Mouse (Mus musculus): ENCODE measurements around the gene Tbc1d8. TPM values are rescaled to one million over a fixed set of nuclear protein-coding genes. Genes with fewer than 3 reads are reported as not detected.

Gene Tbc1d8
- polyA plus RNA-seq, 1 experiment from 2014 or later: 7.3 TPM

DNA sequence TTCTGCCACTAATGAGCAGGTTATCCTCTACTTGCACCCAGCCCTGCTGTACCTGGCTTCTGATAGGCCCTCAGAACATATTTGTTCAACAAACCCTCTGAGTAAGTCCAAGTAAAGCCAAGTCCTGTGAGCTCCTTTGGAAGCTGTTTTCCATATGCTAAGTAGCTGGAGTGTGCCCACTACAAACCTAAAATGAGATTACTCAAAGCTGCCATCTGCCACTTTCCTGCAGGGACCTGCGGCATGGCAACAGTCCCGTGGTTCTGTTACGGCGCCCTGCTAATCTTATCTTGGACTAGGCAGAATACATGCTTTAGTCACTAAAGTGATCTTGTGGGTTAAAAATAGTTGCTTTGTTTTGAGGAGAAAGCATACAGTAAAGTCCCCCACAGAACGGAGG is 32.4 kb downstream of the Tbc1d8 start:
- H3K27ac ChIP-seq: no peak overlapping the region
- no peaks in the 10 kb centered on the region for H3K27me3 ChIP-seq (ENCODE audit: insufficient read depth, low read length)
- no peak for DNase-seq (ENCODE audit: low spot score)
- no peak overlapping the region for H3K4me3 ChIP-seq (replicated peaks; ENCODE audit: low read depth, low read length)
- H3K9ac ChIP-seq (ENCODE audit: low read depth, low read length): no peak overlapping the region
- H3K4me2 ChIP-seq (ENCODE audit: low read length): no peak overlapping the region
- TF ChIP-seq CTCF (IDR thresholded peaks at IDR 0.05; ENCODE audit: low read depth): no peak
- ATAC-seq (replicated peaks; ENCODE audit: low FRiP score, low read depth): no peak
- H3K4me1 ChIP-seq (replicated peaks; ENCODE audit: insufficient read depth, low read length): peaks cover 7% of the 10 kb centered on the region
- no peaks in the 10 kb centered on the region for H3K9me3 ChIP-seq (replicated peaks; ENCODE audit: low read length)
- WGBS: 85% methylated on average over 5 of the region's 5 CpGs
- H3K36me3 ChIP-seq (ENCODE audit: insufficient read depth, low read length): no peaks in the 10 kb centered on the region

- Histone ChIP-seq H3K9ac (ENCODE audit: low read depth, low read length) (no peak overlapping the region), H3K27me3 (ENCODE audit: insufficient read depth, low read length) (no peaks in the 10 kb centered on the region), H3K27ac (no peak overlapping the region), H3K9me3 (replicated peaks; ENCODE audit: low read length) (no peaks in the 10 kb centered on the region), H3K4me3 (replicated peaks; ENCODE audit: low read depth, low read length) (no peak overlapping the region), H3K36me3 (ENCODE audit: insufficient read depth, low read length) (no peaks in the 10 kb centered on the region), H3K4me1 (replicated peaks; ENCODE audit: insufficient read depth, low read length) (peaks cover 3% of the 10 kb centered on the region), H3K4me2 (ENCODE audit: low read length) (no peak overlapping the region)
- DNase-seq (ENCODE audit: low spot score): no peak
- 75% methylated on average over 20 of the region's 20 CpGs for WGBS
- ATAC-seq (replicated peaks; ENCODE audit: low FRiP score, low read depth): no peak
- TF ChIP-seq CTCF (IDR thresholded peaks at IDR 0.05; ENCODE audit: low read depth): no peak
Measured at GRCm38 (mm10) chr1:39445303-39446050, 33.1 kb downstream of the Tbc1d8 start.

- 68% methylated on average over 8 of the region's 8 CpGs for WGBS
- Histone ChIP-seq H3K4me3 (replicated peaks; ENCODE audit: low read depth, low read length) (no peak overlapping the region), H3K9ac (ENCODE audit: low read depth, low read length) (no peak overlapping the region), H3K27ac (no peak overlapping the region), H3K4me2 (ENCODE audit: low read length) (no peak overlapping the region), H3K4me1 (replicated peaks; ENCODE audit: insufficient read depth, low read length) (no peaks in the 10 kb centered on the region), H3K36me3 (ENCODE audit: insufficient read depth, low read length) (no peaks in the 10 kb centered on the region), H3K27me3 (ENCODE audit: insufficient read depth, low read length) (no peaks in the 10 kb centered on the region), H3K9me3 (replicated peaks; ENCODE audit: low read length) (no peaks in the 10 kb centered on the region)
- DNase-seq (ENCODE audit: low spot score) (no peak), ATAC-seq (replicated peaks; ENCODE audit: low FRiP score, low read depth) (no peak)
- no peak for TF ChIP-seq CTCF (IDR thresholded peaks at IDR 0.05; ENCODE audit: low read depth)
Measured at GRCm38 (mm10) chr1:39443764-39444163, 34.8 kb downstream of the Tbc1d8 start.

DNA sequence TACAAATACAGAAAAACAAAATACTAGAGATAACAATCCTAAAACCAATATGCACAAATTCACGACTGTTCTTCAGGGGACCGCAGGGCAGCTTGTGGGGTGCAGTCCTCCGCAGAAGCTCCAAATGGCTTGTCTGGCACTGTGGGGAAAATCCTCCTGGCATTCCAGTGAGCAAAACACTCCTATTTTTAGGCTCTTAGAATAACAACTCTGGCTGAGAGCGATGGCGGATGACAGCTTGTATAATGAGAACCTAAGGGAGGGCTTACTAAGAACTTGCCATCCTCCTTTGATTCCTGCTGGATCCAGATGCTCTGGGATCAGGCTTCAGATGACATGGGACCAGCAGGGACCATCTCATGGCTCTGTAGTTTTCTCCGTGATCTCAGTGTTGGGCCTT is 36.9 kb downstream of the Tbc1d8 start:
- no peak for DNase-seq (ENCODE audit: low spot score)
- H3K27ac ChIP-seq: no peak overlapping the region
- no peak overlapping the region for H3K9ac ChIP-seq (ENCODE audit: low read depth, low read length)
- no peak overlapping the region for H3K4me3 ChIP-seq (replicated peaks; ENCODE audit: low read depth, low read length)
- 66% methylated on average over 6 of the region's 6 CpGs for WGBS
- no peak for ATAC-seq (replicated peaks; ENCODE audit: low FRiP score, low read depth)
- no peak overlapping the region for H3K4me2 ChIP-seq (ENCODE audit: low read length)
- no peaks in the 10 kb centered on the region for H3K4me1 ChIP-seq (replicated peaks; ENCODE audit: insufficient read depth, low read length)
- no peak for TF ChIP-seq CTCF (IDR thresholded peaks at IDR 0.05; ENCODE audit: low read depth)
- H3K36me3 ChIP-seq (ENCODE audit: insufficient read depth, low read length): no peaks in the 10 kb centered on the region
- H3K9me3 ChIP-seq (replicated peaks; ENCODE audit: low read length): no peaks in the 10 kb centered on the region
- no peaks in the 10 kb centered on the region for H3K27me3 ChIP-seq (ENCODE audit: insufficient read depth, low read length)

DNA sequence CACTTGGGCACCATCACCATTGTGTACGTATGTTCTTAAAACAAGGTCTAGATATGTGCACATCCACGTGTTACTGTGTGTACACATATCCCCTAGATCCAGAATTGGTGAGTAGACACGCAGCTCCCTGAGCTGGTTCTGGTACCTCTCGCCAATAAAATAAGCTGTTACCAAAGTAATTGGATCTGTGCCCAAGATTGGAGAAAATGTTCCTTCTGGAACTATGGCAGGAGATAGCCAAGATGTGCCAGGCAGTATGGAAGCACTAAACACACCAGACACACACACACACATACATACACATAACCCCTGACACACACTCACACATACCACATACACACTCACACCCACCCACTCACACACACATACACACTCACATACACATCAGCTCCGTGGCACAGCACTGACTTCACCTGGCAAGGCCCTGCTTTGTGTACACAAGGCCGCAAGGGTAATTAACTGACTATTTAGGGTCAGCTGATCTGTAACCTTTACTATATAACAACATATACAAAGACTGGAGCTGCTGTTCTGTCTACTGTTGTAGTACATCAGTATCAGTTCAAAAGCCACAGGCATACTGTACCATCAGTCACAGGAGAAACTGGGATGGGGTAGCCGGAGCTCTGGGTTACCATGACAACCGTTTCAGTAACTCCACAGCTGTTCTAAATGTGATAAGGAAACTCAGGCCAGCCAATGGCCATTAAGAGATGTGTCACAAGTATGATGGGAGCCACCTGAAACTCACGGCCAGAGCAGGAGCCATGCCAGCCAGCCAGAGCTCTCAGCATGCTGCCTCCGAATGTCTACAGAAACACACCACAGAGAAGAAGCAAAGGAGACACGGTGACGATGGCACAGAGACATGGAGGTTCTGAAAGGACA is 38.6 kb downstream of the Tbc1d8 start:
- Histone ChIP-seq H3K9me3 (replicated peaks; ENCODE audit: low read length) (no peaks in the 10 kb centered on the region), H3K36me3 (ENCODE audit: insufficient read depth, low read length) (no peaks in the 10 kb centered on the region), H3K27me3 (ENCODE audit: insufficient read depth, low read length) (no peaks in the 10 kb centered on the region), H3K4me1 (replicated peaks; ENCODE audit: insufficient read depth, low read length) (no peaks in the 10 kb centered on the region), H3K4me3 (replicated peaks; ENCODE audit: low read depth, low read length) (no peak overlapping the region), H3K27ac (no peak overlapping the region), H3K4me2 (ENCODE audit: low read length) (no peak overlapping the region), H3K9ac (ENCODE audit: low read depth, low read length) (no peak overlapping the region)
- 75% methylated on average over 12 of the region's 12 CpGs for WGBS
- DNase-seq (ENCODE audit: low spot score) (no peak), ATAC-seq (replicated peaks; ENCODE audit: low FRiP score, low read depth) (no peak)
- TF ChIP-seq CTCF (IDR thresholded peaks at IDR 0.05; ENCODE audit: low read depth): no peak

DNA sequence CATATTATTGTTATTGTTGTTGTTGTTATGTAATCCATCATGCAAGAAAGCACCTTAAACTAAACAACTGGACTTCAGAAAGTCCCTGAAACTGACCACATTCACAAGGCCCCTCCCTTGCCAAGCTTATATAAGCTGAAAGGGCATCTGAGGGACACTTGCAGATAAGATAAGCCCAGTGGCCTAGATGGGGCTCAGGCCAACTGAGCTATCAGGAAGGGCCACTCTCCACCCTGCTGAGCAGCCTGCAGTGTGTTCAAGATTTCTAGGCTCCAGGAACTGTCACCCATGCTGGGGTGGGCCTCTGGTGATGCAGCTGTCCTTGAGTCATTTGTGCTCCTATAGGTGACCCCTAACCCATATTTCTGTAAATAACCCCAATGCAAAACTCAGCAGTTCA is 39.9 kb downstream of the Tbc1d8 start:
- Histone ChIP-seq H3K36me3 (ENCODE audit: insufficient read depth, low read length) (no peaks in the 10 kb centered on the region), H3K27me3 (ENCODE audit: insufficient read depth, low read length) (no peaks in the 10 kb centered on the region), H3K9ac (ENCODE audit: low read depth, low read length) (no peak overlapping the region), H3K4me2 (ENCODE audit: low read length) (no peak overlapping the region), H3K27ac (no peak overlapping the region), H3K4me3 (replicated peaks; ENCODE audit: low read depth, low read length) (no peak overlapping the region), H3K9me3 (replicated peaks; ENCODE audit: low read length) (no peaks in the 10 kb centered on the region), H3K4me1 (replicated peaks; ENCODE audit: insufficient read depth, low read length) (no peaks in the 10 kb centered on the region)
- TF ChIP-seq CTCF (IDR thresholded peaks at IDR 0.05; ENCODE audit: low read depth): no peak
- ATAC-seq (replicated peaks; ENCODE audit: low FRiP score, low read depth): no peak
- DNase-seq (ENCODE audit: low spot score): no peak
